Mouse (Mus musculus) spleen, adult 12 weeks (tissue): ENCODE results near the gene 1110032A03Rik.
A peak's percentile ranks its signal among the peaks of the same experiment; 100 is the strongest.

Experiments used
- DNase-seq: peaks from one replicate; pipeline ENCODE4 v3.0.0; 2022; ENCODE audit warnings: low spot score

Gene 1110032A03Rik

GRCm38 (mm10) chr9:50770011-50770410, 5.3 kb downstream of the 1110032A03Rik start:
- DNase-seq, result no peak

GRCm38 (mm10) chr9:50768107-50769002, 7.0 kb downstream of the 1110032A03Rik start, which contains the start of gene Fdxacb1:
TSS of gene Fdxacb1 (plus strand) at chr9:50768236.
- peak; percentile 98 for DNase-seq

GRCm38 (mm10) chr9:50767531-50768106, 7.7 kb downstream of the 1110032A03Rik start:
- DNase-seq, result no peak

GRCm38 (mm10) chr9:50763331-50763730, 12.0 kb downstream of the 1110032A03Rik start:
- no peak for DNase-seq

GRCm38 (mm10) chr9:50761520-50762243, 13.6 kb downstream of the 1110032A03Rik start:
- DNase-seq, result no peak

- DNase-seq, result no peak
Observed at GRCm38 (mm10) chr9:50756711-50757110, 18.6 kb downstream of the 1110032A03Rik start.

GRCm38 (mm10) chr9:50753947-50754346, 21.4 kb downstream of the 1110032A03Rik start:
- DNase-seq, result no peak

GRCm38 (mm10) chr9:50752784-50753615, 22.3 kb downstream of the 1110032A03Rik start:
- DNase-seq, result no peak

GRCm38 (mm10) chr9:50752054-50752602, 23.2 kb downstream of the 1110032A03Rik start, which contains the start of gene Hspb2:
TSS of gene Hspb2 (minus strand) at chr9:50752354.
- no peak for DNase-seq

- no peak for DNase-seq
Observed at GRCm38 (mm10) chr9:50751323-50751722, 24.0 kb downstream of the 1110032A03Rik start, which contains the start of gene Cryab. TSS of gene Cryab (plus strand) at chr9:50751325.

GRCm38 (mm10) chr9:50750706-50751105, 24.6 kb downstream of the 1110032A03Rik start:
- no peak for DNase-seq

- no peak for DNase-seq
Observed at GRCm38 (mm10) chr9:50746214-50746677, 29.1 kb downstream of the 1110032A03Rik start, which contains the start of gene 2310030G06Rik. TSS of gene 2310030G06Rik (minus strand) at chr9:50746536.

GRCm38 (mm10) chr9:50745806-50746205, 29.5 kb downstream of the 1110032A03Rik start:
- DNase-seq, result no peak

GRCm38 (mm10) chr9:50742744-50743143, 32.6 kb downstream of the 1110032A03Rik start:
- DNase-seq, result no peak

- no peak for DNase-seq
Observed at GRCm38 (mm10) chr9:50742261-50742660, 33.1 kb downstream of the 1110032A03Rik start.

GRCm38 (mm10) chr9:50740867-50741784, 34.2 kb downstream of the 1110032A03Rik start:
- no peak for DNase-seq

GRCm38 (mm10) chr9:50738914-50739870, 36.1 kb downstream of the 1110032A03Rik start, which contains the start of gene Dixdc1:
TSS of gene Dixdc1 (minus strand) at chr9:50739517.
- peak; percentile 76 for DNase-seq

GRCm38 (mm10) chr9:50734989-50735388, 40.3 kb downstream of the 1110032A03Rik start:
- DNase-seq, result no peak
